Mouse (Mus musculus) adrenal gland, adult 18-20 months (tissue): ENCODE measurements around the gene Xrcc5. TPM values are rescaled to one million over a fixed set of nuclear protein-coding genes. Genes with fewer than 3 reads are reported as not detected.
A peak's percentile ranks its signal among the peaks of the same experiment; 100 is the strongest.

ENCODE experiments used
- DNase-seq, 2 experiments: peaks; one replicate each; pipeline ENCODE4 v3.0.0; 2021 to 2022; ENCODE audit warnings: low spot score in 2 of 2
- total RNA-seq, 2 experiments: library from RNA; stranded (reverse); gene quantifications; 1 replicate in 1 of 2; 2 replicates in 1 of 2; pipeline ENCODE4 v1.2.3; 2021

The Xrcc5 gene
- total RNA-seq, 2 experiments from 2014 or later: 10.0 to 11.2 TPM

DNA sequence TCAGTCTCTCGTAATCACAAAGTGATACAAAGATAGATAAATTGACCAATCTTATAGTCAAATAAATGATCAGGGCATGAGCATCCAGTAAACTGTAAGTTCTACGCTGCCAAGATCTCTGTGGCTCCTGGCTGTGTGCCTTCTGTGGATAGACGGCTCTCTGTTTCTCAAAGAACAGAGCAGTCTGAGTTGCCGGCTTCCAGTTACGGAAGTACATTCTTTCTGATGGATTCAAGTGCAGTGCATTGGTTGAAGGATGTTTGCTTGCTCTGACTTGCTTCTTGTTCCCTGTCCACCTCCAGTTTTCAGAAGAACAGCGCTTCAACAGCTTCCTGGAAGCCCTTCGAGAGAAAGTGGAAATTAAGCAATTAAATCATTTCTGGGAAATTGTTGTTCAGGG is 75.8 kb downstream of the Xrcc5 start:
- no peak for DNase-seq

DNA sequence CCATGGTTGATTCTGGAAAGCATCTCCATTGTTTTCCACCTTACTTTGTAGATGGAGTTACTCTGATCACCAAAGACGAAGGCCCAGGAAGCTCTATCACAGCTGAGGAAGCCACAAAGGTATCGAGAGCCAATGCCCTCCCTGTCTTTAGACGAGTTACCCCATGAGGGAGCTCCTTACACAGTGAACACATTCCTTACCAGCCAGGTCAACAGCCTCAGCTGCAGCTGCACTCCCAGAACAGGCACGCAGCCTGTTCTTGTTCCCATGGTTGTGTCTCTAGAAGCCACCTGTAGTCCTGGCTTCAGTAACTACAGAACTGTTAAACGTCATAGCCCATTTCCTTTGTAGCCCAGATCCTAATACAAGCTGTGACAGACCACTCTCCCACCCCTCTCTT is 76.4 kb downstream of the Xrcc5 start:
- no peak for DNase-seq

DNA sequence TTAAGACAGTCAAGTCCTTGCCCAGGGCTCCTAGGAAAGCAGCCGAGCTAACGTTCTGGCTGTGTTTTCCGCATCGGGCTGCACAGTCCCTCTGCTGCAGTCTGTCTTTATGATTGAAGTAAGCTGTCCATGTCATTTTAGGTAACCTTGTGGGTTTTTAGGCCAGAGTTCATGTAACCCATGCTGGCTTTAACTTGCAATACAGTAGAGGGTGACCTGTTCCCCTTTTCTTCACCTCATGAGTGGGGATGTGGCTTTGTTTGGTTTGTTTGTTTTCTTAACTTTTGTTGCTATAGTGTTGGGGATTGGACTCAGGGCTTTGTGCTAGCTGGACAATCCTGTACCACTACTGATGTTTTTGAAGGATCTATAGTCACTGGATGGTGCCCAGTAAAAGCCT is 83.2 kb downstream of the Xrcc5 start:
- no peak for DNase-seq

DNA sequence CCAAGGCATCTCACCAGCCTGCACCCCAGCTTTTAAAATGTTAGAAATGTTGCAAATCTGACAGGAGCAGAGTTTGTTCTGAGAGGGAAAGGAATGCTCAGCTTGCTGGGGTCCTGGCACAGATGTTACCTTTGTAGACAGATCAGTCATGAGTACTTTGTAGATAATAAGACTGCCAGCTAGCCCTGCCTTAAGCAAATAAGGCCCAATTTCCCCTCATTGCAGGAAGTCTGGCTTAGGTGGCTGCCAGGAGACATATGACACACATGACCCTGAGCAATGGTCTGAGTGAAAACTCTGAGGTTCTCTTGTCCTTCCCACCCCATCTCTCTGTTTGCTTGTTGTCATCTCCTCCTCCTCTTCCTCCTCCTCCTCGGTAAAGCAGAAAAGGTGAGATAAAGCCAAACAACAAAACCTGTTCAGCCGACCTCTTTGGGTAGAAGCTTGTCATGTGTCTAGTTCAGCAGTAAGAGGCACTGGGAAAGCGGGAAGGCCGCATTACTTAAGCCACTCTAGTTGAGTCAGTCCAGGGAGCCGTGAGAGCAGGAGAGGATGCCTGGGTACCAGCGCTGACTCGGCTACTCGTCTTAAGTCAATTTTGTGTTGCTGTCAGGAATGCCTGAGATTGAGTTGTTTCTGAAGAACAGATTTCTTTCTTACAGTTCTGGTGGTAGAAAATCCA is 92.6 kb downstream of the Xrcc5 start:
- no peak for DNase-seq

DNA sequence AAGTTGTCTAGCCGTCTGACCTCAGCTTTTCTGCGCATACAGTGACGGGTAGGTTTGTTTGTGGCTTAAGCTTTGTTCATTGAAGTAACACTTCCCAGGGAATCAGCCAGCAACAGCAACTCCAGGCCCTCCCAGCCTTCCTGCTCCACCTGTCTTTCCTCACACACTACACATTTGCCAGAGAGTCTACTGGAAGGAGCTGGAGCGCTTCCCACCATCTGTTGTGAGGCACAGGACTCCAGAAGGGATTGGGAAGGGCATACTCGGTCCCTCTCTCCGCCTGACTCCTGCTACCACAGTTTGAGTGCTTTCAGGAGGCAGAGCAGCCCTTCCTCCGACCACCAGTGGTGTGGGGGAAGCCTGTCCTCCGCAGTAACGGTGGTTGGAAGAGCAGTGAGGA is 93.4 kb downstream of the Xrcc5 start:
- DNase-seq: no peak

DNA sequence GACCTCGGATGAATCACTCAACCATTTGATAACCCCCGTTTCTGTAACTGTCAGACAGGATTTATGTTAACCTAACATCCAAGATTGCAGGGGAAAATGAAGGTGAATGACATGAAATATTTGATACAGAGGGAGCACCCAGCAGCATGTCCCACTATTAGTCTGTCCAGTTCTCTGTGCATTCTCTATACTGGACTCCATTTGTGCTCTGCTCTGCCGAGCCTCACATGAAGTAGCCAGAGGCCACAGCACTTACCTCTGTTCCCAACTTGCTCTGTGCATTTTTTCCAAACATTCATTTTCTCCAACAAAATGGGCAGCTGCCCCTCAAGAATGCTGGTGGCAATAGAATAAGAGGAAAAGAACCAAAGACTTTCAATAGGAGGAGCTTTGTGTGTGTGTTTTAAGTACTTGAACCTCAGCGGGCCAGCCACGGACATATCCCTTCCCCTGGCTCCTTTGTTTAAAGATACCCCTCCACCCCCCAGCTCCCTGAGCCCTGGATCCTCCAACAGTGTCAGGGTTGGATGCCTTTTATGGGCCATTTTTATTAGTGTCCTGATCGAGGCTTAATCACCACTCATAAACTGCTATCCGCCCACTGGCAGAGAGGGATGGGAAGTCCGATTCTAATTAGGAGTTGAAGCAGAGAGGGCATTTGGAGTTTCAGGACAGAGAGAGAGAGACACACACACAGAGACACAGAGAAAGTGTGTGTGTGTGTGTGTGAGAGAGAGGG is 94.3 kb downstream of the Xrcc5 start:
- DNase-seq: no peak

DNA sequence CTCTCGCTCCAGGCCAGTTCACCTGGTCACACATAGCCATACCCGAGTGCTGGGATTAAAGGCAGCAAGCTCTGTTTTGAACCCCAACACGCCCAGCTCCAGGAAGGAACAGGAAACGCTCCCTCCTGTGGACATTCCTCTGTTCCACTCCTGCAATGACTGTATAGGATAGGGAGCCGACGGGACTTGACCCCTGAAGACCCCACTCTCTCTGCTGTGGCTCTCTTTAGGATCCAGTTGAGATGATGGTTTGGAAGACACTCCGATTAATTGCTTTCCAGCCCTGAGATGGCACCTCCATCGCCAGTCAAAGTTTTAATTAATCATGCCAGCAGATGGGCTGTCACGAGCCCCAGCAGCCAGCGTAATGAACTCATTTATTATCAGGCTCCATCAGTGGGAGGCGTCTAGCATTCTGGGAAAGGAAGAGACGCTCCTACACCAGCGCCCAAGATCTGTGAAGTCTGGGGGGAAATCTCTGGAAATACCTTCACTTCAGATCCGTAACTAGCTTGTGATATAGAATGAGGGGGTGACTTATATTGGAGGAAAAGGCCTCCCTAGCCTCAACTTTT is 99.4 kb downstream of the Xrcc5 start:
- DNase-seq: no peak

DNA sequence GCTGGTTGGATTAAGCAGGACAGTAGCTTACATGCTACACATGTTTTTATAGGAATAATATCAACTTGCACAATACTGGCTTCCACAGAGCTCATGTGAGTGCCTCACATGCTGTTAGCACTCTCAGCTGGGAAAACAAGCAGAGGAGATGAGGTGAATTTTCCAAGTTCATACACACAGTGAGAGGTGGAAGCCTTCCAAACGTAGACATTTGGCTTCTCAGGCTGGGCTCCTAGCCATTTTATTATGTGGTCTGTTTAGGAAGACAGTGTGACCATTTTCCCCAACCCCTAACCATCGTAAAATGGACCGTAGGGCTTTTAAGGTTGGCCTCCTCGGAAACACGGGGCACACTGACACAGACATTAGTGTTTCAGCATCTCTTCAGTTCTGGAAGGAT is 102.7 kb downstream of the Xrcc5 start:
- no peak for DNase-seq

DNA sequence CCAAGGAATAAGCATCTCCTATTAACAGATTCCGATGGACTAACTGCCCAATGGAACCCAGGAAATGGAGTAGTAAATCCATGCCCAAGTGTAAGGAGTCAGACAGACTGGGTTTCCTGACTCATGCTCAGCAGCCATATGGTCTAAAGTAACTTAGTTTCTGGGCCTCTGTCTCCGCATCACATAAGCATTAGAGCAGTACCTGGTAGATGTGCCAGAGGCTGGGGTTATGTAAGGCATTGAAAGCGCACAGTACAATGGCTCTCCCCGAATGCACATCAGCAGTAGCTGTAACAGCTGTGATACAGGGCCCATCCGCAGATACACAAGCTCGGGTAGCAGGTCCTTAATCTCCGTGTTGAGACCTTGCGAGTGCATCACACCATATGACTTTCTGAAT is 103.9 kb downstream of the Xrcc5 start:
- no peak for DNase-seq

DNA sequence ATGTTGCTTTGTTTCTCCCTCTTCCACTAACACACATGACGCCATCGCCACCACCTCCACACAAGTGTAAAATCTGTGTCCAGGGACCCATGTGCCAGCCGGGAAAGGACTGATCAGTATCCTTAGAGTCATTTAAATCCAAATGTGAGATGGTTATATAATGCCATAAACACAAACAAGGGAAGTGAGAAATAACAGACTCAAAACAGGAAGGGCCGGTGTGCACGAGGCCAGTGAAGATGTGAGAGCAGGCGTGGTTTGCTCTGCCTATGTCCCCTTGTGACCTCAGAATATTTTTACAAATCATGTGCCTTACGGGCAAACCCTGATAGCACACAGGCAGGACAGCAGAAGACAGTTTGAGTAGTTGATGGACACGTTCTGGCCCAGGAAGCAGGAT is 106.0 kb downstream of the Xrcc5 start:
- DNase-seq: no peak

DNA sequence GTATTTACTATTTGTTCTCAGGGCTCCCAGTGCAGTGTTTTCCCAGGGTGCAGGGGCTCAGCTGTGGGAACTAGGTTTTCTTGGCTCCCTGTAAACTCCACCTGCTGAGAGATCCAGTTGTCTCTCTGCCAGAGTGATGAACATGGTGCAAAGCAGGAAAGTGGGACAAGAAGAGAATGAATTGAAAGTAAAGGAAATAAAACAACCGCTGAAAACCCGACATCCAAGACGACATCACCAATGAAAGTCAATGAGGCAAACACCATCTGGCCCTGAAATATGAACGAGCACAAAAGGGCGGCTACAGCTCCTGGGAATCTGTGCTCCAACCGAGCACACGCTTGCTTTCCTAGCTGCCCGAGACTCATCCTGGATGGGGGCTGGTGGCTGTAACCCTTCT is 106.9 kb downstream of the Xrcc5 start:
- DNase-seq: no peak

DNA sequence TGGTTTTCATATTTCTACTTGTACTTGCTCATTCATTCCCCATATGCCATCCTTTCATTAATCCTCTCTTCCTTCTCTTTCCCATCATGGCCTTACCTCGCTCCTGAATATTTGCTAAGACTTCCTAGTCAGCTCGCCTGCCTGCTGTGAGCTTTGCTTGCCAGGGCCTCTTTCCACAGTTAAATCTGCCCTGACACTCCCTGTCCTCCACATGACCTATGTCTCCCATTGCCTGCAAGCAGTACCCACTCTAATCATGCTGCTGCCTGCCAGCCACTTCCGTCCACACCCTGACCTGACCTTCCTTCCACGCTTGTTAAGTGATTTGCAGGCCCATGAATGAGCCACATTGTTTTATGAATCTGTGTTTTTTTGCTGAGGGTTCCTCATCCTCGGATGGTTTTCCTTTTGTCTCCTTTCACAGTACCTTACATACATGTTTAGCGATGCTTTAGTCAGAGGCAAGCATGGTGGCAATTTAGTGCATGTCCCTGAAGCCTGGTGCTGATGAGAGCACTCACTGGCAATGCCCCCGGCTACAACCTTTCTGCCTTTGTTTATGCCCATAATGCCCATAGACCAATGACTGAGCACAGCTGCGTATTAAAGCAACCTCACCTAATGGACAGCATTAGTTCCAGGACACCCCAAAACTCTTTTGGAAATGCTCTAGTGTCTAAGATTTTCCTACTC is 107.5 kb downstream of the Xrcc5 start:
- no peak for DNase-seq

DNA sequence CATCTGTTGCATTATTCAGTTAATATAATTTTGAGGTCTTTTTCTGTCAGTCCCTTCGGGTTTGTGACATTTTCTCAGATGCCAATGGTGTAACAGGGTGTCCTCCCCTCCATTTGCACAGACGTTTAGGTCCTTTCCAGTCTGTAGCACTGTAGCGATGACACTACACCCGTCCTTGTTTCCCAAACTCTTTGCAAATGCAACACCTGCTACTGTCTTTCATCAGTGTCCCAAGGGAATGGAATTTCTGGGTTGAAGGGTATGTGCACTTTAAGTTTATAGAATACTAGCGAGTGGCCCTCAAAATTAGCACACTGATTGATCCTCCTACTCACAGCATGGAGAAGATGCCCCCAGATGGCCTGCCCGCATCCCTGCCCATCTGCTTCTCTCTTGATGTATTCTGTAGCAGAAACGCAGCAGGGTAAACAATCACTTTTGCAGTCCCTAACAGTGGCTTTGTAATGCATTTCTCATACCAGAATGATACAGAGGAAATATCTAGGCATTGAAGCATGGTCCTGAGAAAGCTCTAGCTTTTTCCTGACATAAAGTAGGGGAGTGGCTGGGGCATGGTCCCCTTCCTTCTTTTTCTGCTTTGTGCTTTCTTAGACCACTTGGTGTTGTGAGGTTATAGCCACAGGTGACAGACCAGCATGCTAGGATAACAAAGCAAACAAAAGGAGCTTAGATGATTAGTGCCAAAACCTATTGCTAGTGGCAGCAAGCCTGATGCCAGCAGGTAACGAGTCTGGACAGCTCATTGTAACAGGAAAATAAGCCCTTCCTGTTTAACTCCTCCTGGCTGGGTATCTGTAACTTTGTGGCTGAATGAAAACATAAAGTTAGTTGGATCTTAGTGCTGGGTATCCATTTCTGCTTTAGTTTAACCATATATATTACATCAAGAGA is 111.8 kb downstream of the Xrcc5 start:
- DNase-seq: no peak

DNA sequence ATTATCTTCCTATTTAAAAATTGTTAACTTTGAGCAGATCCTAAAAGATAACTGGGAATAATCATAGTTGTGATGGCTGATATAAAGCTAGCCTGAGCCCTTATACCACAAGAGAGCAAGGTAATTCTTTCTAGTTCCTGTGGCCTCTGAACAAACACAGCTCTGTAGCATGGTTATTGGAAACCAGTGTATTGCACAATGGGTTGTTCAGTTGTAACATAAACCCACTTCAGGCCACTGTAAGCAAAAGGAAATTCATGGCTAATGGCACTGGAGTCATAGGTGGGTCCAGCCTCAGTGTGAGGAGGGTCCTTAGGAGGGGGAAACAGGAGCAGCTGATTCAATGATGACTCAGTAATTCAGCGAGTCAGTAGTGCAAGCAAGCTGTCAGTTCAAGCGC is 113.0 kb downstream of the Xrcc5 start:
- DNase-seq: no peak

DNA sequence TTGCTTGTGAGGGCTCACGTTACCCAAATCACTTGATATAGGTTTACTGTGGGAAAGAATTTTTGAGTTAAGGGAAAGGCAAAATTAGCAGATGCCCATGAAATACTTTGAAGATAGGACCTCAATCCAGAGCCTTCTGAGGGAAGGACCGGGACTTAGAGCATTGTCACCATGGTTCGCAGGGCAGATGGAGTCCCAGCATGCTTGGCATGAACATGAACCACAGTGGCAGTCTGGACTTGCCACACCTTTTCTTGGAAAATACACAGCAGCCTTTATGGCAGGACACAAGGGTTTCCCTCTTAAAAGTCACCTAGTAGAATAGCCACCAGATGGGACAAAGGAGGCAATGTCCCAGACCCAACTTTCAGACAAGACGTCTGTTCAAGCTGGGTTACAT is 114.9 kb downstream of the Xrcc5 start:
- DNase-seq: no peak

DNA sequence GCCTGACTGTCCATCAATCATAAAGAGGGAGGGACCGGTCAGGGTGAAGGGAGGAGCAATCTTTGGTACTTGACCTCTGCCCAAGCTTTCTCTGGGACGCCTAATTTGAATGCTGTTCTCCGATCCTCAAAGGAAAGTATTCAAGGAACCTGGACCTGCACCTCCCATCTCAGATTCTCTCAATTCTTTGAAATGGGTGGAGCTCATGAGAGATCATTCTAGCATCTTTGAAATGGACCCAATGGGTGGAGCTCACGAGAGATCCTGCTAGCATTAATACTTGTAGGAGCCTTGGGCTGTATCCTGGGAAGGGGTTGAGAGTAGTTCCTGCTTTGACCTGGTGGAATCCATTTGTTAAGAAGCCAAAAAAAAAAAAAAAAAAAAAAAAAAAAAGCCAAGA is 119.2 kb downstream of the Xrcc5 start:
- DNase-seq: no peak

DNA sequence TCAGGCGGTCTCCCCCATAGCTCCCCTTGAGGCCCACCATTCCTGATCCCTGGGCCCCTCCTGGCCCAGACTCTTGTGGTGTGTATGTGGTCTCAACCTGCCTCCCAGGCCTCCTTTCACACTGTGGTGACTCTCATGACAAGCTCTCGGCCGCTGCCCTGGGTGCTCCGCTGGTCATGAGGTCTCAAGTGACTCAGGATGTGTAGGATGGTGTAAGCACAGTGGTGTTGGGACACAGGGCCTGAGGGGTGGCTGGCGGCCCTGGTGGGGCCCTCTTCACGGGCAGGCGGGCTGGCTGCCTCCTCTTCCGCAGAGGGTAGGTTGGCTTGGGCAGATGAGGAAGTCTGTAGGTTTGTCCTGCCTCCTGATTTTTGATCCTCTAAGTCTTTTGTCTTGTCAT is 121.3 kb downstream of the Xrcc5 start:
- DNase-seq: peak in 1 of 2 experiments; percentile 21

DNA sequence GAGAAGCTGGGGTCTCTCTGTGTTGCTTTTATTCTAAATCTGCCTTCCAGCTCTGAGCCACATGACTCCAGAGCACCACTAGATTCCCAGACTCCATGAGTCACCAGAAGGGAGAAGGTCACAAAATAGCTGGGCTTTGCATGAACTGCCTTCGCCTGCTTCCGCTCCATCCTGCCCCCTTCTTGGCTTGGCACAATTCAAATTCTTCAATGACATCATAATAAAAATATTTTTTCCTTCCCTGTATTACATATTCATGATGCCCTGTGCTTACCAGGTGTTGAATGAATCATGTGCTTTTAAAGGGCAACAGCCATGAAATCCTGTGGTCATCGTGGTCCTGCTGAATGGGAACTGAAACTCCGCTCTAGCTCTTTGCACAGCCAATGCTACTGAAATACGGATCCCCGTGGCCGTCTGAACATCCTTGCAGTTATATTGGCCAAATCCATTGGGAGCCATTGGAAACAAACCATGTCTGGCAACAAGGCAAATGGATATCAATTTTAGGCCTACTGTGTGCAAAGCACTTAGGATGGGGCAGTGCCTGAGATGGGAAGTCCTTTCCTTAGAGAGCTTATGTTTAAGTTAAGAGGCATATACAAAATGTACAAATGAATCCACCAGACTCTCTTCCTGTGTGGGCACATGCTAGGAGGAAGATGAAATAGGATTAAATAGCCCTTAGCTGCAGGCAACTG is 122.0 kb downstream of the Xrcc5 start:
- no peak for DNase-seq

DNA sequence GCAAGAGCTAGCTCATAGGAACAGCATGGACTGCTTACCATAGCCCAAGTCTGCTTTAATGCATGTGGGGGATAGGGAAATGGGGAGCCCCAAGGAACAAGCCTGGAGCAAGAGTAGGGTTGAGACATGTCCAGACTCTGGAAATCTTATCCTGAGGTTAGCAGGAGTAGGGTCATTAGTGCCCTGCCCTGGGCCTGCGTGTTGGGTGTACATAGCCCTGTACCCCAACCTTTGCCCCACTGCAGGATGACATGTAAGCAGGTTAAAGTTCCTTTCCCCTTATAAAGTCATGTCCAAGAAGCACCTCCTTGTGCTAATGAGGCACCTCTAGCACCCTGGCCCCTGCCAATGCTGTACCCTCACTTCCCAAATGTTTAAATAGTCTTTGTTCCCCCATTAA is 125.4 kb downstream of the Xrcc5 start:
- no peak for DNase-seq

DNA sequence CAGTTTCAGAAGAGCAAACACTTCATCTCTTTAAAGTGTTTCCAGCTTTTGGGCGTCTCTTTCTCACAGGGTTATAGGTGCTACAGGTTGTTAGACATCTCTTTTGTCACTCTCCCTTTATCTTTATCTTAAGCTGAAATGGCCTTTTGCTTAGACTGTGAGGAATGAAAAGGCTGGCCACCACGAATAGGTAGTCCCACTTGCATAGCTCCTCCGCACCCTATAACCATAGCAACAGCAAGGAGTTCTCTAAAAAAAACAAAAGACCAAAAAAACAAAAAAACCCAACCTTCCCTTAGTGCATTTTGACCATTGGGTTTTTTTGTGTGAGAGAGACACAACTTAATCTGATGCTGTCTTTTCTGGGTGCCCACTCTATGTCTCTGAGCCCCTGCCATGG is 127.3 kb downstream of the Xrcc5 start:
- no peak for DNase-seq
